Mouse (Mus musculus) MEL (cell line): ENCODE results near the gene Zfp318.

Experiments
- CHD2 ChIP-seq: IDR thresholded peaks from 2 replicates; pipeline ENCODE4 v1.6.1; 2011; ENCODE audit warnings: low read length, improper control_type of control experiment
- CTCF ChIP-seq, 3 experiments: IDR thresholded peaks in 2 of 3; conservative IDR thresholded peaks in 1 of 3; 2 replicates each; pipeline ENCODE4 v1.5.1; 2011 to 2012; ENCODE audit warnings: low read length in 3 of 3, low read depth in 2 of 3, mild to moderate bottlenecking in 2 of 3, improper control_type of control experiment in 1 of 3, inconsistent platforms in 1 of 3, mixed read lengths in 1 of 3, moderate library complexity in 1 of 3; ENCODE audit not compliant: control insufficient read depth in 1 of 3, insufficient read depth in 1 of 3, poor library complexity in 1 of 3, severe bottlenecking in 1 of 3
- GATA1 ChIP-seq: IDR thresholded peaks from 2 replicates; pipeline ENCODE4 v1.6.1; 2011; ENCODE audit warnings: low read depth, low read length, improper control_type of control experiment
- MAX ChIP-seq: IDR thresholded peaks from 2 replicates; pipeline ENCODE4 v1.6.1; 2011; ENCODE audit warnings: low read length, improper control_type of control experiment
- MAZ ChIP-seq: IDR thresholded peaks from 2 replicates; pipeline ENCODE4 v1.6.1; 2012; ENCODE audit warnings: low read depth, mild to moderate bottlenecking, inconsistent platforms, low read length, improper control_type of control experiment
- MYB ChIP-seq: IDR thresholded peaks from 2 replicates; pipeline ENCODE4 v1.6.1; 2011; ENCODE audit warnings: mild to moderate bottlenecking, low read depth, low read length, improper control_type of control experiment
- NRF1 ChIP-seq: IDR thresholded peaks from 2 replicates; pipeline ENCODE4 v1.6.1; 2014; ENCODE audit warnings: low read depth, mild to moderate bottlenecking, inconsistent platforms, low read length, improper control_type of control experiment, moderate library complexity; ENCODE audit not compliant: poor library complexity, insufficient read depth, severe bottlenecking
- POLR2A ChIP-seq, 2 experiments: IDR thresholded peaks; 2 replicates each; pipeline ENCODE4 v1.6.1; 2011 to 2012; ENCODE audit warnings: low read length in 2 of 2, mild to moderate bottlenecking in 2 of 2, control low read depth in 1 of 2, improper control_type of control experiment in 1 of 2, low read depth in 1 of 2, moderate library complexity in 1 of 2; ENCODE audit not compliant: control insufficient read depth in 1 of 2, insufficient read depth in 1 of 2, poor library complexity in 1 of 2
- TCF12 ChIP-seq: IDR thresholded peaks from 2 replicates; pipeline ENCODE4 v1.6.1; 2014; ENCODE audit warnings: low read depth, mild to moderate bottlenecking, inconsistent platforms, low read length, improper control_type of control experiment, moderate library complexity

DNA sequence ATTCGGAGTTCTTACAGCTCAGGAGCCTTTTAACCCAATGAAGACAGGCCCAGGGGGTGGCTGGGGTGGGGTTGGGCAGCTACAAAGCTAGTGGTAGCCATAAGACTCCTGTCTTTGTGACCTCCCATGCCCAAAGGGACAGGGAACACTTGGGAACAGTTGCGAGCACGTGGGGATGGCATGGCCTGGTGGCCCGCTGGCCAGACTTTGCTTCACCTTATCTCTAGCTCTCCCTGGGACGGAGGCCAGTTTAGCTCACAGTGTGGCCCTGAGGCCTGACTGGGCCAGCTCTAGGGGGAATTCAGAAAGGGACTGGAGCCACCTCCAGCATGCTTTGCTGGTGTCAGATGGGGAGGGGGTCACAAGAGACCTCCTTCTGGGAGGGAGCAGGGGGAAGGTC is 78.7 kb downstream of the Zfp318 start:
- no peak for TF ChIP-seq MAX
- no peak for TF ChIP-seq POLR2A (IDR thresholded peaks at IDR 0.05; ENCODE audit: control insufficient read depth in 1 of 2, insufficient read depth in 1 of 2, low read depth in 1 of 2, low read length in 2 of 2, poor library complexity in 1 of 2)
- no peak for TF ChIP-seq TCF12
- TF ChIP-seq CTCF (IDR thresholded peaks at IDR 0.05 in 2 of 3, conservative IDR thresholded peaks at IDR 0.05 in 1 of 3; ENCODE audit: control insufficient read depth in 1 of 3, insufficient read depth in 1 of 3, low read depth in 2 of 3, low read length in 3 of 3, poor library complexity in 1 of 3, severe bottlenecking in 1 of 3): no peak
- TF ChIP-seq GATA1: no peak
- TF ChIP-seq NRF1: no peak
- no peak for TF ChIP-seq MAZ
- TF ChIP-seq MYB: no peak
- no peak for TF ChIP-seq CHD2
